Mouse (Mus musculus) bone marrow, adult 2 months (tissue): ENCODE data around the gene Carm1.

ENCODE experiments used
- CTCF ChIP-seq: fragments of 200-500 bp; IDR thresholded peaks from 2 replicates; pipeline ENCODE4 v1.5.1; 2011; ENCODE audit warnings: low read length, control low read depth; ENCODE audit not compliant: control insufficient read depth, insufficient read depth
- POLR2A ChIP-seq: fragments of 200-500 bp; IDR thresholded peaks from 2 replicates; pipeline ENCODE4 v1.6.1; 2011; ENCODE audit warnings: low read depth, mild to moderate bottlenecking, control low read depth, low read length, borderline replicate concordance; ENCODE audit not compliant: control insufficient read depth

GRCm38 (mm10) chr9:21627145-21627795, 80.6 kb downstream of the Carm1 start:
- TF ChIP-seq CTCF (no peak), POLR2A (no peak; the same call in 1 of the 2 replicates)
